Mouse (Mus musculus) kidney, adult 8-10 months (tissue): ENCODE data around the gene Znhit2.
"Not testable (repeated sequence)": the region's sequence is repeated elsewhere in the genome, so short reads cannot be mapped to it uniquely, and the experiment has no call there.

Experiments used
- DNase-seq, 2 experiments: peaks; one replicate each; pipeline ENCODE4 v3.0.0; 2022

Znhit2 gene

DNA sequence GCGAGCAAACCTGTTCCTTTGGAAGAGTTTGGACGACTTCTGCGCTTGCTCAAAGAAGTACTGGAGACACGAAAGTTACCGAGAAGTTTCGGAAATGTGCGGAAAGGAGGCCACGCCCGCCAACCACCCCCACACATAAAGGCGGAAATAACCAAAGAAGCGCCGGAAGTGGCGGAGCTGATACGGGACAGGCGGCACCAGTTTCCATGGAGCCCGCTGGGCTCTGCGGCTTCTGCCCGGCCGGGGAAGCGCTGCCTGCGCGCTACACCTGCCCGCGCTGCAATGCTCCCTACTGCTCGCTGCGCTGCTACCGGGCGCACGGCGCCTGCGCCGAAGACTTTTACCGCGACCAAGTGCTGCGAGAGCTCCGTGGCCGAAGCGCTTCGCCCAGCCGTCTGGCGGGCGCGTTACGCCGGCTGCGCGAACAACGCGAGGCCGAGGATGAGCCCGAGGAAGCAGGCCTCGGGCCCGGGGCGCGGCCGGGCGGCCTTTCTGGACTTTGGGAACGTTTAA lies at the start of gene Znhit2:
TSS of gene Znhit2 (plus strand) at position 172 of the 513 bp plus-strand sequence.
- peak; percentile 96 to 97 for DNase-seq

DNA sequence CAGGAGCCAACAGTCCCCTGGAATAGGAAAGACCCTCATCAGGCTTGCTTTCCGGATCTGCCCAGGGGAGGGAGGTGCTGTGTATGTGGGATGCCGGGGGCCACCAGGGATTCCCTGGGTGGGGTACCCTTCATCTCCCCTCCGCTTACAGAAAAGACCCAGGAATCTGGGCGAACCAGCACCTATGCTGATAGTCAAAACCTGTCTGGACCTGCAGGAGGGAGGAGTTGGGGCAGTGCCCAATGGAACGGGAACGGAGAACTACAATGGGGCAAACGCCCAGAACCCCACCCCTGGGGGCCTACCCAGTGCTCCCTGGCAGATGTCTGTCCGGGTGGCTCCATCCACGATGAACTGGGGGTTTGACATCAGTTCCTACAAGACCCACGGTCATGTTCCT lies 47.3 kb upstream of the Znhit2 start:
- DNase-seq: no peak

DNA sequence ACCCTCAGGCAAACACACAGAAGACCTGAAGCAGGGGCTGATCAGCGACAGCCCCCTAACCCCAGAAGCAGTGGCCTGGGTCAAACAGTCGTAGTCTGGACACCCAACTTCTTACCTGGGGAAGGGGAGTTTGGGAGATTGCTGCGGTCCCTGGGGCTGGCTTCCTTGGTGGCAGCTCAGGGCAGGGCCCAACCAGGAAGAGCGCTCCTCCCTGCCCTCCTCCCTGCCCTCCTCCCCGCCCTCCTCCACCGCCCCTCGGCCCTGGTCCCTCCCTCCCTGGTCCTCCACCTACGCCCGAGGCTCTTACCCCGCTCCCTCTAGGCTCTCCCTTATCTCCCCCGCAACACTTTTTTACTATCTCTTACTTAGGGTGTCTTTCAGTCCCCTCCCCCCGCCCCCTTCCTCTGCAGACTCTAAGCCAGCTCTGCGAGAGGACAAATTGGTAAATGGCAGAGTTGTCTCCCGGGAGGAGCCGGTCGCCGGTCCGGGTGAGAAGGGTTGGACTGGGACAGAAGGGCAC lies 45.9 kb upstream of the Znhit2 start:
- DNase-seq: peak in 1 of 2 experiments; percentile 25

DNA sequence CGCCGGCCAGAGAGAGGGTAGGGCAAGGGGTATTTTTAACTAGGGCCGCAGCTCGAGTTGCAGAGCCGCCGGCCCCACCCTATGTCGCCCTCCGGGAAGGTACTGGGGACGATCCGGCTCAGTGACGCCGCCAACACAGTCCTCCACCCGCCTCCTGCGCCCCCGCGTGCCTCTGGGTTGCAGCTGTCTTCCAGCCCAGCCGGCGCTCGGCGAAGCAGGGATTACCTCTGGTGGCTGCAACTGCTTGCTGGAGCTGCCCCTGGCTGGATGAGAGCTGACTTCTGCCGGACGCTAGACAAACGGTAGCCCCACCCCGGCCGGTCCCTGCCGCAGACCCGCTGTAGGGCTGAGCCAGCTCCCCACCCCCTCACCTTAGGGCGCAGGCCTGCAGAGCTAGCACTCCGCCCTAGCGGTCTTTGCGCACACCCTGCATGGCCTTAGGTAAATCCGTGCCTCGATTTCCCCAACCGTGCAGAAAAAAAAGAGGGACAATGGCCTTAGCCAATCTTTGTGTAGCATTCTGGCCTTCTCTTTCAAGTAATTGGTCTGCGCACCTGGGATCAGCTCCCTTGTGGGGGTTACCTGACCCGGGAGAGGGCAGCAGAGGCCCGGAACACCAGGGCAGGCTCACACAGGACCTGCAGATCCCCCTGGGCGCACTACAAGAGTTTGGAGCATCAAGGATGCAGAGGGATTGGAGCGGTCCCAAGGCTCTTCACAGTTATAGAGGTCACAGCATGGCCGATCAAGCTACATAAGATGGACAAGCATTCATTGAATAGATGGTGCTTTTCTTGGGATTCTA lies 45.3 kb upstream of the Znhit2 start, which contains the start of gene Capn1:
TSS of gene Capn1 (minus strand) at position 387 of the 805 bp plus-strand sequence.
- peak; percentile 47 to 58 for DNase-seq

DNA sequence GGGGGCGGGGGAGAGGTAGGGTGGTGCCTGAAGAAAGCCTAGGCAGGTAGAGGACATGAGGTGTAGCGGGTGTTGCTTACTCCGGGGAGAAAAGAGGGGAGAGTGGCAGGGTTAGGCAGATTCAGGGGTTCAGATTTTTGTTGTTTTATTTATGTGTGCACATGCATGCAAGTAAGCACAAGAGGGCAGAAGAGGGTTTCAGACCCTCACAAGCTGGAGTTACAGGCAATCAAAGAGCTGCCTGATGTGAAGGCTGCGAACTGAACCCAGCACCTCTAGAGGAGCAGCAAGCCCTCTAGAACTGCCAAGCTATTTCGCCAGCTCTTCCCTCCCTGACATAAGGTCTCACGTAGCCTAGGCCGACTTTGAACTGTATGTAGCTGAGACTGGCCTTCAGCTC lies 44.5 kb upstream of the Znhit2 start:
- DNase-seq: no peak

DNA sequence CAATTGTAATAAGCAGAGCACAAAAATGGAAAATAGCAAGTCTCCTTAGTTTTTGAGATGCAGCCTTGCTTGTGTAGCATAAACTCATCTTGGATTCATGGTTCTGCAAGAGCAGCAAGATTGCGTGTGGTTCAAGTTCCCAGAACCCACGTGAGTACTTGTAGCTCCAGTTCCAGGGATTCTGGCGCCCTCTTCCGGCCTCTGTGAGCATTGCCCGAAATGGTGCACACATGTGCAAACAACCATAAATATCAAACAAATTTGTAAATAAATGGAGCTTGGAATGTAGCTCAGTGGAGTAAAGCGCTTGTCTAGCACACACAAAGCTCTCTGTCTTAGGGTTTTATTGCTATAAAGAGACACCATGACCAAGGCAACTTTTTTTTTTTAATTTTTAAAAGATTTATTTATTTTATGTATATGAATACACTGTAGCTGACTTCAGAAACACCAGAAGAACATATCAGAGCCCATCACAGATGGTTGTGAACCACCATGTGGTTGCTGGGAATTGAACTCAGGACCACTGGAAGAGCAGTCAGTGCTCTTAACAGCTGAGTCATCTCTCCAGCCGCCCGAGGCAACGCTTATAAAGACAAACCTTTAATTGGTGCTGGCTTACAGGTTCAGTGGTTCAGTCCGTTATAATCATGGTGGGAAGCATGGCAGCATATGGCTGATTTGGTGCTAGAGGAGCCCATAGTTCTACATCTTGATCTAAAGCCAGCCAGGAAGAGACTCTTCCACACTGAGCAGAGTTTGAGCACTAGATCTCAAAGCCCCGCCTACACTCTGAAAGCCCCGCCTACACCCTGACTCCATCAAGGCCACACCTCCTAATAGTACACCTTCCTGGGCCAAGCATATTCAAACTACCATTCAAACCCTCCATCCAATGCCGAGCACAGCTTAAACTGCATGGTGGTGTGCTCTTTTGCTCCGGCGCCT lies 42.6 kb upstream of the Znhit2 start:
- peak; percentile 82 to 93 for DNase-seq

DNA sequence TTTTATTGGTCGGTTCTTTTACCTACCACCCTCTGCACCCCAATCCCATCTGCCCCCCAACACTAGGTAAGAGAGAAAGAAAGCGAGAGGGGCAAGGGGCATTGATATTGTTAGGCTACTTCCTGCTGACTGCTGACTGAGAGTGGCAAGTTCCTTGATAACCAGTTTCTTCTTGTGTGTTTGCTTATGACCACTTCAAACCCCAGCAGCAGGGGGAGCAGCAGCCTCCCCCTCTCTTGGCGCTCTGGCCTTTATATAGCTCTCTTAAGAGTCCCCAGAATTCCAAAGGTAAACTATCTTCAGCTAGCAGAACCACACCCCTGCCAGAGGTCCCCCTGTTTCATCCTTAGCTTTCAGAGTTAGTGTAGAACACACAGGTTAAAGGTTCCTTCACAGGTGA lies 40.7 kb upstream of the Znhit2 start:
- no peak for DNase-seq

DNA sequence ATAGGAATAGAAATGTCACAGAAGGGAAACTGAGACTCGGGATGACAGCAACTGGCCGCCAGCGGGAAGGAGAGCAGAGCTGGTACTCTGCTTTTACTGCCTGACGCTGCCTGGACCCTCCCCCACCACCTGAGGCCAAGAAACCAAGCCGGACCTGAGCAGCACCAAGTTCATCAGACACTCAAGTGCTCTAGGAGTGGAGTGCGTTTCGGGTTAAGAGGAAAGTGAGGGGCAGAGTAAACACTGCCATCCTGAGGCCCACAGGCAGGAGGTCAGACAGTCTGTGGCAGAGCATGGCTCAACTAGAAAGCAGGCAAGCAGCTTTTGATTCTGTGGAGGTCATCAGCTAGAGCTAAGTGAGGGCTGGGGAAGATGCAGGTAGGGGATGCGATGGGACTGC lies 37.9 kb upstream of the Znhit2 start:
- DNase-seq: no peak

DNA sequence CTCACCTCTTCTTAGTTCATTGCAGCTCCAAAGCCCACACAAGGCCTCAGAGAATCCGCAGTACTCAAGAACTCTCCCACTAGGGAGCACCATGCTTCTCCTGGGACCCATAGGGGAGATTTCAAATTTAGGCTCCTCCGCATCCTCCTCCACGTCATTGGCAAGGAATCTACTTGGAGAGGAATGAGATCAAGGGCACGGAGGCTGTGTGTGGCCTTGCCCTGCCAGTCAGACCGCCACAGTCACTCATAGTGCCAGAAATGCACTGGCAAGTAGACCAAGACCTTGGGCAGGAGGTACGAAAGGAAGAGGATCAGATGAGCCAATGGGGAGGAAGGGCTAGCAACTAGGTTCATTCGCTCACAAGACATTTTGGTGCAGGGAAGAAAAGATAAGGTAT lies 37.1 kb upstream of the Znhit2 start:
- DNase-seq: no peak

DNA sequence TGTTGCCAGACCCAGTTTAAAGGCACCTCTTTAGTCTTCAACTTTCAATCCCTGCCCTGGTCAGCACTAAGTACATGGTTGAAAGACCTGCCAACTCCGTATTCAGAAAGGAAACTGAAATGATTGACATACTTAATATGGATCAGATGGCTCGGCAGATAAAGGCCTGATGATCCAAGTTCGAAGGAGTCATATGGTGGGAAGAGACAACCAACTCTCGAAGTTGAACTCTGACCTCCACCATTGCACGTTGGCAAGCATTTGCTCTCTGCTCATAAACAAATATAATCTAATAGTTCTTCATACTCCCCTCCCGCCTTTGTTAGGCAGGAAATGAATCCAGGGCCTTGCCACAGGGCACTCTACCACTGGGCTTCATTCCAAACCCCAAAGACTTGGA lies 32.0 kb upstream of the Znhit2 start:
- no peak for DNase-seq

DNA sequence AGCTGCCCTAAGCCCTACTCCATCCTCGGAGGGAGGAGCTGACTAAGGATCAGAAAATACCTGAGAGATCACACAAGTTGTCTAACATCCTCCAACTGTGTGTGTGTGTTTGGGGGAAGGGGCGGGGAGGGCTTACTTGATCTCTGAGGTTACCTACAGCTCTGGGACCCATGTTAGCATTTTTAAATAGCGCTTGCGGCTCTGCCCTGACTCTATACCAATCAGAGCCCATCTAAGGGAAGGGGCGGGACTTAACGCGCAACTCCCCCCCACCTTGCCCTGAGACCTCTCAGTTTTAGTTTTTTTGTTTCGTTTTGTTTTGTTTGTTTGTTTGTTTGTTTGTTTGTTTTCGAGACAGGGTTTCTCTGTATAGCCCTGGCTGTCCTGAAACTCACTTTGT lies 31.6 kb upstream of the Znhit2 start:
- DNase-seq: no peak

DNA sequence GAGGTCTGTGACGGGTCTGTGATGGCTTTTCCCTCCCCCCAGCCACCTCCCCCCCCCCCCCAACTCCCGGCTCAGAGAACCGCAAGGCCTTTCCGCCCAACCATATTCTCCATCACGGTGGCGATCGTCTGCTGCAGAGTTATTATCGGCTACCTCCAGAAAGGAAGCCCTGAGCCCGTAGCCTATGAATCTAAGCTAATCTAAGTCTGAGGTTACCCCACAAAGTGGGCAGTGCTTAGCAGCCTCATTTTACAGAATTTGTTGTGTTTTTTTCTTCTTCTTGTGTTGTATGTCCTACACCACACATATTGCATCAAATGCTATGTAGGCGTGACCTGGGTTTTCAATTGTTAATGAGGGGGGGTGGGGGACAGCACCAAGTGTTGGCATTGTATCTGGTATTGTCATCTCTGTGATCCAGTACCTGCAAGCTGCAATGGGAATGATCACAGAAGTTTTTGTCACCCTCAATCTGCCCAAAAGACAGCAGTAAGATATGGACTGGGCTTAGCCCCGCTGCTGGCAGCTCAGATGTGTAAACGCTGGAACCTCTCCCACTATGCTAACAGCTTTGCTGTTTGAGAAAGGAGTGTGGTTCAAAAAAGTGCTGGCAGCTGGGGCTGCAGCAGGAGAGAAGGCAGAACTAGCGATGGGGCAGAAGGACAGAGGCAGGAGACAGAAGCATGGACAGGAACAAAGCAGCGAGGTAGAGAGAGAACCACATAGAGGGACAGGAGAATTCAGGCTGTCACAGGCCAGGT lies 30.3 kb upstream of the Znhit2 start:
- DNase-seq: no peak

DNA sequence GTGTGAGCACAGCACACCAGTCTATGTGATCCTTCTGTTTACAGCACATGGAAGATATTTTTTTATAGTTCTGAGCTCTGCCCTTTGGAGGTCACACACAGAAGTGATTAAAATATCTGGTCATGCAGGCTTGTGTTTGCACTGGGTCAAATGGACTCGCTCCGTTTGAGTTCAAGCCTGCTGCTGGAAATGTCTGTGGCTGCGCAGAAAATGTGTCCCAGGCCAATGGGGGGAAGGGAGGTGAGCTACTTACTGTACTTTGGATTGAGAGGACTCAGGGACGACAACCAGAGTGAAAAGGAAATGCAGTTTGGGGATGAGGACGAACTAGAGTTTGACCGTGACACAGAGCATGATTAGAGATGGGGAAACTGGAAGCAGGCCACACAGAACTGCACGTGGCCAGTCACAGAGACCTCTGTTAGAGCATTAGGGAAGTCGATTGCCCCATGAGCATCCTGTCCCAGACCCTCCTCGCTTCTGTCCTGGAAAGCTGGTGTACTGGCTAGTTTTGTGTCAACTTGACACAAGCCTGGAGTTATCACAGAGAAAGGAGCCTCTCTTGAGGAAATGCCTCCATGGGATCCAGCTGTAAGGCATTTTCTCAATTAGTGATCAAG lies 24.9 kb upstream of the Znhit2 start:
- DNase-seq: no peak

DNA sequence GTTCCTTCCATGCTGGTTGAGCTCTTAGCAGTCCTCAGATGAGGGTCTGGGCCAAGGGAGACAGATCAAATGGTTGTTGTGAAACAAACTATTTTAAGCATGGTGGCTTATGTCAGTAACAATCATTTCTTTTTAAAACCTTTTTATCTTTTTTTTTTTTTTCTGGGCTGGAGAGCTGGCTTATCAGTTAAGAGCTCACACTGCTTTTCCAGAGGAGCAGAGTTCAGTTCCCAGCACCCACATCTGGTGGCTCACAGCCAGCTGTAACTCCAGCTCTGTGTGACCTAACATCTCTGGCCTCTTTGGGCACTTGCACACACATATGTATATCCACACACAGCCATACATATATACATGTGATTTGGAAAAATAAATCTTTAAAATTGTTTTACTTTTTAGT lies 23.3 kb upstream of the Znhit2 start:
- DNase-seq: no peak

DNA sequence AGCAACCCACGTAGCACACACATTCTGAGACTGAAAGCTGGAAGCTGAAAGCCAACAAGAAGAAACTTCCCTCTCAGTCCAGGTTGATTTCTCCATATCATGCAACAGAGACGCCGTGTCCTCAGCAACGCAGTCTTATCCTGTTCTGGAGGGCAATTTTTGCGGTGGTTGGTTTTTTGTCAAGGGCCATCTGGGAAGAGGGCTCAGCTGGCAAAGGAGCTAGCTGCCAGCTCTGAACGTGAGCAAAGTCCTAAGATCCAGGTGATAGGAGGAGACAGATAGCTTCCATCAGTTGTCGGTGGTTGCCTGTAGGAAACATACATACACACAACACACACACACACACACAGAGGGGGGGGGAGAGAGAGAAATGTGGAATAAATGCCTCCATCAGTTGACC lies 22.7 kb upstream of the Znhit2 start:
- DNase-seq: no peak

DNA sequence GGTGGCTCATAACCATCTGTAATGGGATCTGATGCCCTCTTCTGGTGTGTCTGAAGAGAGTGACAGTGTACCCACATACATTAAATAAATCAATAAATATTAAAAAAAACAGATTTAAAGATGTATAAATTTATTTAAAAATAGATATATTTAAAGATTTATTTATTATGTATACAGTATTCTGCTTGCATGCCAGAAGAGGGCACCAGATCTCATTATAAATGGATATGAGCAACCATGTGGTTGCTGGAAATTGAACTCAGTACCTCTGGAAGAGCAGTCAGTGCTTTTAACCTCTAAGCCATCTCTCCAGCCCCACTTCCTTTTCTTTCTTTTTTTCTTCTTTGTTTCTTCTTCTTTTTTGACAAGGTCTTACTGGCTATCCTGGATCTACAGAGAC lies 21.0 kb upstream of the Znhit2 start:
- DNase-seq: no peak

DNA sequence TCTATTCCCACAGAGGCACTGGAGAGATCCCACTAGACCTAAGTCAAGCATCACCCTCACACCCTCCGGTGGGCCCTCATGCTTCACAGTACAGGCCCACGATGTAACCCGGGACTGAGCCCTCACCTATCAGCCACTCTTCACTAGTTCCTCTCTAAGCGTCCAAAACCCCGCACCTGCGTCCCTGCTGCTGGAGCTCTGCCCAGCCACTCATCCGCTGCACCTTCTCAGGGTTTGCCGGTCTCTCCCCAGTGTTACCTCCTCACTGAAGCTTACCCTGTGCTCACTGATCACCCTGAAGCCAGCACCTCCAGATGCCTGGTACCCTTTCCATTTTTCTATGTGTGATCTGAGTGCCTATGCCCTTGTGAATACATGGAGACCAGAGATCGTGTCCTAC lies 18.7 kb upstream of the Znhit2 start:
- no peak for DNase-seq

DNA sequence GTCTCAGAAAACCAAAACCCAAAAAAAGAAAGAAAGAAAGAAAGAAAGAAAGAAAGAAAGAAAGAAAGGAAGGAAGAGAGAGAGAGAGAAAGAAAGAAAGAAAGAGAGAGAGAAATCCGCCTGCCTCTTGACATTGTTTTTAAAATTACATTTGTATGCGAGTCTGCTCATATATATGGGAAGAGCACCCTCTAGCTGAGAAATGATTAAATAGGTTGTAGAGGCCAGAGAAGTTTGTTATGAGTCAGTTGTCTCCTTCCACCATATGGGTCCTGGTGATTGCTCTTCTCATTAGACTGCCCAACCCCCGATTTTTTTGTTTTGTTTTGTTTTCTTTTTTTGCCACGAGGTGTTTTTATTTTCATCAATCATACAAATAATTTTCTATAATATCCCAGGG lies 16.9 kb upstream of the Znhit2 start:
- DNase-seq: not testable (repeated sequence)

DNA sequence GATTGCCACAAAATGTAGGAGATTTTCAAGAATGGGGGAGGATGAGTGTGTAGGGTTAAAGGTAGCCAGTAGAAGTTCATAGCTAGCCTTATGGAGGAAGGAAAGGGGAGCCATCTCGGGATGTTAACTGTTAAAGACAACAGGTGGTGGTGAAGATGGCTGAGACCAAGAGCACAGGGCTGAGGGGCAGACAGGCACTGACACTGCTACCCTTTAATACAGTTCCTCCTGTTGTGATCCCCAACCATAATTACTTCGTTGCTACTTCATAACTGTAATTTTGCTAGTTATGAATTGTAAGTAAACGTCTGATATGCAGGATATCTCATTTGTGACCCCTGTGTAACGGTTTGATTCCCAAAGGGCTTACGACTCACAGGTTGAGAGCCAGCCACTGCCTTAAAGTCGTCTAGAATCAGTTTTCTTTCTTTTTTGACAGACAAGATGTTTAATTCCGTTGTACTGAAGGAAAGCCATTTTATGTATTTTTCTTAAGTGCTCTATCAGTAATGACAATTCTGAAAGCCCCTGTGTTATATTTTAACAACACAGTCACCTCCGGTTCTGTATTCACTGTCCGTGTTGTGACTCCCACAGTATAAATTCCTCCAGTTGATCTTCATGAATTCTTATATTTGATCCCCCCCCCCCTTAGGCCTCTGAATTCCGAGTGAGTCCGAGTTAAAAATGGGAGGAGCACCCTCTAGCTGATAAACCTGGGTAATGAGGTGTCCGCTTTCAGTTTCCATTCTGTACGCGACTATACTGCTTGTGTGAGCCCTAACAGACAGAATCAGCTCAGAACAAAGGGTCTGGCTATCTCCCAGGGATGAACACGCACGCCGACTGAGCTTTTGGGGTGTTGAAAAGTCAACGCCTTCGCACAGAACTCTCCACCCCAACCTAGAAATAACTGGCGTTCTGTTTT lies 15.4 kb upstream of the Znhit2 start:
- DNase-seq: peak in 1 of 2 experiments; percentile 40

DNA sequence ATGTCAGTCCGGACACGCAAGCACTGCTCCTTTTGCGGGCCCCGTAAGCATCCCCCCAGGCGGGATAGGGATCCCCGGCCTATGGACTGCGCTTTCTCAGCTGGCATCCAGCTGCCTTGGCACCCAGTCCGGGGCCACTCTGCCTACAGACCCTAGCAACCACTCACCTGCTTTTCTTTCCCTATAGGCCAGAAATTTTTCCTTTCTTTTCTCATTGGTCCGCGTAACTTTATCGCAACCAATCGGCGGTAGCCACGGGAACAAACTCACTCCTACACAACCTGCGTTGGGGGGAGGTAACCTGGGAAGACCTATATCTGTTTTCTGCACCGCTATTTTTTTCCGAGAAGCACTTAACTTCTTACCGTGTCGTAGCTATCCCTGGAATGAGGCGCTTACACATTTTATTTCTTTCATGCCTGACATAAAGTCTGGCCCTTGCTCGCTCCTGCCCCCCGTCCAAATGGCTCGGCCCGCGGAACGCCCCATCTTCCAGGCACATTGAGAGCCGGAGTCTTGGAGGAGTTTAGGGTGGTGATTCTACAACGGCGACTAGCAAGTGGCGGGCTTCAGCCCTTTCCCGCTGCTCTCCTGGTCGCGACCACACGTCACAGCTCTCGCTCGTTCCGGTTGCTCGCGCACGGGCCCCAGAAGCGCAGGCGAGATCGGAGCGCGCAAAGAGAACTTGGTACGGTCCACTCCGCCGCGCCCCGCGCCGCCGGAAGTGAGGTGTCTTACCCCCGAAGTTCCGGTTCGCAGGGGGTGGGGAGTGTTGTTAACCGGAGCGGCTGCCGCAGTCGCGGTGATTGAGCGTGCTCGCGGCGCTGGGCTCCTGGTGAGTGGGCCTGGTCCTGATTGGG lies 14.5 kb upstream of the Znhit2 start, which contains the start of gene Syvn1:
TSS of gene Syvn1 (plus strand) at position 283 of the 860 bp plus-strand sequence.
- DNase-seq: peak; percentile 93 to 96
